Mouse (Mus musculus) heart, postnatal 25 days (tissue): Measurements from ENCODE around the gene Zmynd15. TPM values are rescaled to one million over a fixed set of nuclear protein-coding genes. Genes with fewer than 3 reads are reported as not detected.
"Not testable (repeated sequence)": the region's sequence is repeated elsewhere in the genome, so short reads cannot be mapped to it uniquely, and the experiment has no call there.

Source experiments
- DNase-seq: peaks from one replicate; pipeline ENCODE4 v3.0.0; 2022; ENCODE audit warnings: low spot score
- intact Hi-C: fragments of 180-260 bp; cut with DNase I; formaldehyde crosslinking; loops from one replicate; pipeline ENCODE4 v1.15.1; 2025
- total RNA-seq, 2 experiments: library from RNA; stranded (reverse); gene quantifications; 2 replicates each; pipeline ENCODE4 v1.2.3; 2021

Zmynd15 gene
- total RNA-seq, 2 experiments from 2014 or later, result 2.3 to 2.7 TPM

- DNase-seq, result no peak
- intact Hi-C loops, result no loop called here
These were observed 15.3 kb upstream of the Zmynd15 start for GRCm38 (mm10) chr11:70443964-70444363.

DNA sequence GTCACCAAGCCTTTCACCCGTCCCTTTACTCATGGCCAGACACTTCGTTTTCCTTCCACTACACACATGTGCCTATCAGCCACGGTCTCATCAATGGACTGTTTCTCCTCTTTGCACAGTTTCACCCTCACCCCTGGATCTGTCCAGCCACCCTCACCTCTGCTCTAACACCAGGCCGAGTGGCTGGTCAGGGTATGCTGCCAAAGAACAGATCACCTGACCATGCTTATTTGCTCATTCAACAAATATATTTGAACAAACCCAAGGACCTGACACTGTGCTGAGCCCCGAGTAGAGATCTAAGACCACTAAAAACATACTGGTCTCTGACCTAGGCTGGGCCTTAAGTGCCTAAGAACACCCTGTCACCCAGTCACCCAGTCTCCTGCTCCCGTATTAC lies 14.6 kb upstream of the Zmynd15 start:
- DNase-seq, result no peak
- intact Hi-C loops, result no loop called here

- DNase-seq, result no peak
These were observed 12.5 kb upstream of the Zmynd15 start for GRCm38 (mm10) chr11:70446756-70447155.

DNA sequence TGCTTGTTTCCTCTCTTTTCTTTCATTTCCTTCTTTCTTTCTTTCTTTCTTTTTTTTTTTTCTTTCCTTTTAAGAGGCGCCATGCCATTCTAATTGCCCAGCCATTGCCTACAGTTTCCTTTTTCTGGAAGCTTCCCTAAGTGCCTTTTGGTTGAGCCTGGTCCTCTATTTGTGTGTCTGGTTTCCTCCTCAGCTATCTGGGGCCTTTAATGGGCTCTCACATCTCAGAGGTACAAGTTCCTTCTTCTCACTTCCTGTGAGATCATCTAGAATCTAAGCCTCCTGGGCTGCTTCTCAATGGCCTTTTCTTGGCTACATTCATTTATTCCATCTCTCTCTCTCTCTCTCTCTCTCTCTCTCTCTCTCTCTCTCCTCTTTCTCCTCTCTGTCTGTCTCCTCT lies 11.9 kb upstream of the Zmynd15 start:
- DNase-seq, result no peak
- intact Hi-C loops, result no loop called here

More at GRCm38 (mm10) chr11:70446756-70447155, 12.5 kb upstream of the Zmynd15 start:
- intact Hi-C loops, result no loop called here

DNA sequence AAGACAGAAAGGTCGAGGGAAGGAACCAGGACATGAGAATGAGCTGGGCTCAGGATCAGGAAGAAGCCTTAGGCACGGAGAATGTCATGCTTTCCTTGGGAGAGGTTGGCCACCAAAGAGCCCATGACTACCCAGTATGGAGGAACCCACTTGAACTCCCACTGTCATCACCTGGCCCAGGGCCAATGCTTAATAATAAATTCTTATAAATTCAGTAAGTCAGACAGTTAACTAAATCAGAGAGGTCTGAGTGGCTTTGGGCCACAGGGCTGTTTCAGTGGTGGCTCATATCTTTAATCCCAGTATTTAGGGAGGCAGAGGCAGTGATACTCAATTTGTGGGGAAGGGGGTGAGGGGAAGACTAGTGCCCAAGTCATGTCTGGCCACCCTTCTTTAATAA lies 8.3 kb upstream of the Zmynd15 start:
- intact Hi-C loops, result loop anchor here (1.0 kb wide), 1 partner anchor 18 kb away; no protein-coding TSS in a partner anchor
- DNase-seq, result no peak

DNA sequence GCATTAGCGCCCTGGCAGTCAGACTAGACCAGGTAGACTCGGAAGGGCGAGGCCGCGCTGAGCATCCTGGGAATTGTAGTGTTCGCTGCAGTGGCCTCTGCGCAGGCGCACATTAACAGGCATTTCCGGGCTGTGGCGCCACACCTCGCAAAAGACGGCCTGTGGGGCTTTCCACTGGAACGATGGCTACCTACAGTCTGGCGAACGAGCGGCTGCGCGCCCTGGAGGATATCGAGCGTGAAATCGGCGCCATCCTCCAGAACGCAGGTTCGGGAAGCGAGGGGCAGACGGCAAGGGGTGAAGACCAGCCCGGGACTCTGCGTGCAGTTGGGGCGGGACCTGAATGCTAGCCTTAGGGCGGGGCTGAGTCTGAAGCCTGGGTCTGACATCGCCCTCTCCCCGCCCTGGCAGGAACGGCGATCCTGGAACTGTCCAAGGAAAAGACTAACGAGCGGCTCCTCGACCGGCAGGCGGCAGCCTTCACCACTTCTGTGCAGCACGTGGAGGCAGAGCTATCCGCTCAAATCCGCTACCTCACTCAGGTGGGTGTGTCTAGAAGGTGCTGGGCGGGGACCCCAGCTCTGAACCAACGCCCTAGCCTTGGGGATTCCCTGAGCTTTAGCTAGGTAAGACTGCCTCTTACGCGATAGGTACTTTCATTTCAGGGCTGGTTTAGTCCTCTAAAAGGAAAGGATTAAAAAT lies 7.3 kb upstream of the Zmynd15 start, which contains the start of gene Med11:
Med11 (plus strand) TSS at position 123 of the 702 bp plus-strand sequence.
- DNase-seq, result peak; percentile 96
- intact Hi-C loops, result loop anchor here (2.0 kb wide), 1 partner anchor 55 kb away; no protein-coding TSS in a partner anchor

- intact Hi-C loops, result loop anchor here (2.0 kb wide), 1 partner anchor 53 kb away; no protein-coding TSS in a partner anchor
- no peak for DNase-seq
These were observed 5.8 kb upstream of the Zmynd15 start for GRCm38 (mm10) chr11:70453261-70454044.

- intact Hi-C loops, result loop anchor here (2.0 kb wide), 1 partner anchor 41 kb away; no protein-coding TSS in a partner anchor
- DNase-seq, result peak; percentile 61
These were observed 418 bp downstream of the Zmynd15 start, which contains the start of gene Cxcl16 for GRCm38 (mm10) chr11:70459601-70460101. Gene Cxcl16, minus strand, starts transcription at chr11:70459984.

DNA sequence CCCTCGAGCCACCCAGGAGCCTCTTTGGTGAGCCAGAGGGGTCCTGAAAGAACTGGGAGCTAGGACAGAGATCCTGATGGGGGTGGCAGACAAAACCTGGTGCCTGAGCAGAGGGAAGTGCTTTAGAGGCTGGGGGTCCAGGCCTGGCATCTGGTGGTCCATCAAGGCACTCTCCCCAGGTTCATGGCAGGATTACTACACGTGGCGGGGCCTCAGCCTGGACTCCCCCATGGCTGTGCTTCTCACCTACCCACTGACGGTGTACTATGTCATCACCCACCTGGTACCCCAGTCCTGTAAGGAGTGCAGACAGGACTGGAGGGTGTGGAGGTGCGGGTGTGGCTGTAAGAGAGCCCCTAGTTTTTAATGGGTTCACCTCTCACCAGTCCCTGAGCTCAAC lies 4.7 kb downstream of the Zmynd15 start:
- no peak for DNase-seq
- intact Hi-C loops, result no loop called here

- intact Hi-C loops, result no loop called here
These were observed 6.0 kb downstream of the Zmynd15 start for GRCm38 (mm10) chr11:70465211-70465610.

GRCm38 (mm10) chr11:70465824-70466223 lies 6.6 kb downstream of the Zmynd15 start:
- intact Hi-C loops, result no loop called here
- DNase-seq, result no peak

More at GRCm38 (mm10) chr11:70465211-70465610, 6.0 kb downstream of the Zmynd15 start:
- no peak for DNase-seq

- intact Hi-C loops, result no loop called here
- no peak for DNase-seq
These were observed 8.8 kb downstream of the Zmynd15 start for GRCm38 (mm10) chr11:70467902-70468619.

- intact Hi-C loops, result no loop called here
- DNase-seq, result no peak
These were observed 10.5 kb downstream of the Zmynd15 start for GRCm38 (mm10) chr11:70469764-70470163.

- DNase-seq, result no peak
- intact Hi-C loops, result no loop called here
These were observed 13.5 kb downstream of the Zmynd15 start for GRCm38 (mm10) chr11:70472716-70473115.

GRCm38 (mm10) chr11:70473291-70473690 lies 14.1 kb downstream of the Zmynd15 start:
- intact Hi-C loops, DNase-seq: not testable (repeated sequence)

DNA sequence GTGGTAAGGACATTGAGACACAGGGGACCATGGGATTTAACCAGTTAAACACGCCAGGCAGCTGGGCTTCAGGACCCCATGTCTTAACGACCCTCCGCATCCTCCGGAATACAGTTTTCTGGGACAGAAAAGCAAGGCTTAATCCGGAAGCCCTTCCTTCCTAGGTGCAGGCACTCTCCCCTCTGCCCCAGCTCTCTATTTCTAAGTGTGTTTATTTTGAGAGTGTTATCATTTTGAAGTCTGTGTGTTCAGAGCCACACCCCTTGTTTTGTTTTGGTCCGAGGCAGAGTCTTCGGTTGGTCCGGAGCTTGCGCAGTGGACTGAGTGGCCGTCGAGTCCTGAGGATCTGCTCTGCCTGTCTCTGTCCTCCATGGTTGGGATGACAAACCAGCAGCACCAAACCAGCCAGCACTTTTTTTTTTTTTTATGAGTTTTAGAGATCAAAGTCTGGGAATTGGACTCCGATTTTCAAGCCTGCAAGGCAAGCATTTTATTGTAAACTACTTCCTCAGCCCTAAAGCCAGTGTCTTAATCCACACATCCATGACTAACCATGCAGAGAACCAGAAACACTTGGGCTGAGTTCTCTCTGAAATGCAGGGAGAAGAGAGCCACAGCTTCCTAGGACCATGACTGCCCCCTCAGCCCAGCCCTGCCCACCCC lies 15.8 kb downstream of the Zmynd15 start:
- DNase-seq, result no peak
- intact Hi-C loops, result no loop called here

DNA sequence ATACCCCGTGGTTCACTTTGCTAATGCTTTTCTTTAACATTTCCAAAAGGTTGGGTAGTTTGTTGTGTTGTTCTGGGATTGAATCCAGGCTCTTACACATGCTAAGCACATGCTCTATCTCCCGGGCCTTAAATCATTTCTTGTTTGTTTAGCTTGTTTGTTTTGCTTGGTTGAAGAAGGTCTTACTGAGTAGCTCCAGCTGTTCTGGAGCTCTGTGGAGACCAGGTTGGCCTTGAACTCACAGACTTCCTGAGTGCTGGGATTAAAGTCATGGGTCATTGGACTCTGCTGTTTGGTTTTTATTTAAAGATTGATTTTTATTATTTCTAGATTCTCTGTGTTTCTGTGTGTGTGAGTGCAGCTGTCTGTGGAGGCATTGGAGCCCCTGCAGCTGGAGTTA lies 26.3 kb downstream of the Zmynd15 start:
- no peak for DNase-seq
- intact Hi-C loops, result no loop called here

GRCm38 (mm10) chr11:70487816-70488215 lies 28.6 kb downstream of the Zmynd15 start:
- no peak for DNase-seq
- intact Hi-C loops, result no loop called here

DNA sequence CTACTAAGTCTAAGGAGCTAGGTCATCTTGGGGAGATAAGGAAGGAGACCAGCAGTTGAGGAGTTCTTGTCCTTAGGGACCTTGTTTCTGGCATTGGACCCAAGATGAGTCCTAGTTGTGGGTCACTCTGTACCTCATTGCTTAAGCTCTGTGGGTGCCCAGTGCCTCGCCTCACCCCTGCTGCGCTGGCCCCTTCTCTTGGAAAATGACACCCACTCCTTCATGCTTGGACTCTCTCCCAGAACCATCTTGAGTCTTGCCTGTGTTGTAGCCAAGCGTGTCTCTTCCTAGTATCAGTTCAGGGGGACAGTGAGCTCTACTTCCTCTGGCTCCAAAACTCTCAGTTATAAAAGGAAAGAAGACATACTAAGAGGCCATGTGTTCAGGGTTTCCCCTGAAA lies 29.9 kb downstream of the Zmynd15 start:
- intact Hi-C loops, result no loop called here
- no peak for DNase-seq
